Mouse (Mus musculus): ENCODE data around the gene Hist1h2bj. TPM values are rescaled to one million over a fixed set of nuclear protein-coding genes. Genes with fewer than 3 reads are reported as not detected.

Gene Hist1h2bj
- total RNA-seq (2021): 100 to 1,000 TPM; 117 to 122 TPM
- long read RNA-seq, experiment 1: 0 reads
- long read RNA-seq, experiment 2: 0 reads

DNA sequence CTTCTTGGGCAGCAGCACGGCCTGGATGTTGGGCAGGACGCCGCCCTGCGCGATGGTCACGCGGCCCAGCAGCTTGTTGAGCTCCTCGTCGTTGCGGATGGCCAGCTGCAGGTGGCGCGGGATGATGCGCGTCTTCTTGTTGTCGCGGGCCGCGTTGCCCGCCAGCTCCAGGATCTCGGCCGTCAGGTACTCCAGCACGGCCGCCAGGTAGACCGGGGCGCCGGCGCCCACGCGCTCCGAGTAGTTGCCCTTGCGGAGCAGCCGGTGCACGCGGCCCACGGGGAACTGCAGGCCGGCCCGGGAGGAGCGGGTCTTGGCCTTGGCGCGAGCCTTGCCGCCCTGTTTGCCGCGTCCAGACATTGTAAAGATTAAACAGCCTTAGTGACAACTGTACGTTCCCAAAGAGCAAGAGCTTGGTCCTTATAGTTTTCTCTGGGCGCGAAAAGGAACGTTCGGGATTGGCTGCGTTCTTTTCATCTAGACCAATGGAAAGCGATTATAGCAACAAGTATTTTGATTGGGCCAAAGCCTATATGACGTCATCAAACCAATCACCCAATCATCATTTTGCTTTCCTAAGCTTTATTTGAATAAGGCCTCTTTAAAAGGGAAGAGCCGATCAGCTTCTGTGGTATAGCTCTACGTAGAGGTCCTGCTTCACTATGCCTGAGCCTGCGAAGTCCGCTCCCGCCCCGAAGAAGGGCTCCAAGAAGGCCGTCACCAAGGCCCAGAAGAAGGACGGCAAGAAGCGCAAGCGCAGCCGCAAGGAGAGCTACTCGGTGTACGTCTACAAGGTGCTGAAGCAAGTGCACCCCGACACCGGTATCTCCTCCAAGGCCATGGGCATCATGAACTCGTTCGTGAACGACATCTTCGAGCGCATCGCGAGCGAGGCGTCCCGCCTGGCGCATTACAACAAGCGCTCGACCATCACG lies at the start of gene Hist1h2bj, which contains the start of gene Hist1h2ag:
Gene Hist1h2bj, plus strand, starts transcription at position 647 of the 935 bp plus-strand sequence.
Gene Hist1h2ag, minus strand, starts transcription at position 377 of the 935 bp plus-strand sequence.
- DNase-seq: peak; percentile 53

- no peak for DNase-seq
These were observed 48.9 kb upstream of the Hist1h2bj start for GRCm38 (mm10) chr13:21993957-21994738.

DNA sequence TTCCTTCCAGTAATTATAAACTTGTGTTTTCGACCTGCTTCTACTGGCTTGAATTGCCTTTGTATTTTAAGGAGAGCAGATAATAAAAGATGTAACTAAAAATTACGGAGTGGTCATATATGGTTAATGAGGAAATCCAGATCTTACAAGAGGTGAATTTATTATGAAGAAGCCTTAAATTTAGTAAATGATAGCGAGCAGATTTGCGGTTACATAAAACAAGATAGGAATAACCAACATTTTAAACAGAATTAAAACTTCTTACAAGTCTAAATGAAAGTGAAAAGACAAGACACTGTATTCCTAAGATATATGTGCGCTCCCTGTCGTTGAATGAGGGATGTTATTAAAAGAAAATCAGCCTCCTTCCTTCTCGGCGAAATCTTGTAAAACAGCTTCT lies 48.1 kb upstream of the Hist1h2bj start:
- DNase-seq: no peak

- DNase-seq: no peak
These were observed 47.6 kb upstream of the Hist1h2bj start for GRCm38 (mm10) chr13:21995331-21995914.

- DNase-seq: no peak
These were observed 46.7 kb upstream of the Hist1h2bj start for GRCm38 (mm10) chr13:21996101-21996839.

DNA sequence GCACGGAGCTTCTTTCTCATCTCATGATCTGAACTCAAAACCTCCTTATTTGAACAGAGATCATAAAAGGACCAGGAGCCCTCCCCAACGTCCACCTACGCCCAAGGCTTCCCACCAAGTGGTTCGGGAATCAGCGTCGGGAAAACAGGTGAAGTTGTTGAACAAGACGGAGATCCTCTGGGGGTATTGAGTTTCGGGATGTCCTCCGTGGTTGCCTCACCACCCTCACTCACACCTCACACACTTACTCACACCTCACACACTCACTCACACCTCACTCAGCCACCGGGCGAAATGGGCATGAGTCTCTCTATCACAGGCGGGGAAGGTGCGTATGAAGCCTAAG lies 46.2 kb upstream of the Hist1h2bj start:
- DNase-seq: no peak

DNA sequence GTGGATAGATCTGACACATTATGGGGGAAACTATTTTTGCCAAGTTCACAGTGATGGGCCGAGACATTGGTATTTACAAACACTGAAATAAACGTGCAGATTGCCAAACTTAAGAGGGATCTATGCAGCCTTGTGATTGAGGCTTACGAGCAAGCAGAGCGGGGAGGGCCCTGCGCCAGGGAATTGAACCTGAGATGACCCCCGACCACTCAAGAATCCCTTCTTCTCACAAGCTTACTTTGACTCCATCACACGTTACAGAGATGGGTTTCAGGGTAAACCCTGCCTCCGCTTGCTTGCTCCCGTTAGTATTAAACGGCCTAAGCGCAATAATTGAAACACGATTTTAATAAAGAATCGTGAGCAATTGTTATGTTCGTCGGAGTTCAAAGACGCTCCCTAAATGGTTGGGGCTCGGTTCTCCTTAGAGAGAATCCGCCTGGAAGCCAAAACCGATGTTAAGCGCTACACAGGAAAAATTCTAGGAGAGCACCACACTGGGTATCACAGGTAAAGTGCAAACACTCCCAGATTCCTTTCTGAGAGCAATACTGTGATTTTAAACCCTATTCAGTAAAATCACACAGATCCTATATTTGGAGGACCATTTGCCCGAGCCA lies 45.7 kb upstream of the Hist1h2bj start:
- DNase-seq: no peak

DNA sequence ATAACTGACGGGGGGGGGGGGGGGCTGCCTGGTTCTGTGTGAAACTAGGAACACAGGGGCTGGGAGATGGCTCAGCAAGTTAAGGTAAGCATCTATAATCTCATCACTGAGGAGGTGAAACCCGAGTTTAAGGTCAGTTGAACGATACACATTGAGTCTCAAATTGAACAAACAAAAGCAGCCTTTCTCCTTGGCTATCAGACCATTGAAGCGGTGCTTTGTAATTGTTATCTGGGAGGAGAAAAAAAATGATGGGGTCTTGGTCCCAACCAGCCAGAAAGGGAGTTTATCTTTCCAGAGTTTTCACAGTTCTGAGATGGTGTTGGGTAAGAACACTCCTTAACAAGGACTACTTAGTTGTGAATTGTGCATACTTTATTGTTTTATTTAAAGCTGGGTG lies 45.2 kb upstream of the Hist1h2bj start:
- no peak for DNase-seq

- no peak for DNase-seq
These were observed 44.6 kb upstream of the Hist1h2bj start for GRCm38 (mm10) chr13:21998412-21998811.

DNA sequence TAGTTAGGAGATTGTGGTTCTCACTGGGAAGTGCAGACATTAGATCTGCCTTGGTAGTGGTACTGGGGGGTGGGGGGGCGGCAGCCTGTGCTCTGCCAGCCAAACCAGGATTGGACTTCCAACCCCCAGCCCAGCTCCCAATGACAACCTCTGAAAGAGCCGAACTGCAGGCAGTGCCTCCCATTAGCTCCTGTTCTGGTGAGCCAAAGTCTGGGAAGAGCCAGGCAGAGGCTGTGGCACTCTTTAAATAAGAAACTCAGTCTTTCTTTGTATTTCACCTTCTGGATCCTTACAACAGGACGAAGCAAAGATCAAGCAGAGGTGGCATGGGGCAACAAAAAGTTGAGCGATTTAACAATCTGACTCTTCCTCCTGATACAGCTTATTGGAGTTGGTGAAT lies 43.9 kb upstream of the Hist1h2bj start:
- DNase-seq: no peak

DNA sequence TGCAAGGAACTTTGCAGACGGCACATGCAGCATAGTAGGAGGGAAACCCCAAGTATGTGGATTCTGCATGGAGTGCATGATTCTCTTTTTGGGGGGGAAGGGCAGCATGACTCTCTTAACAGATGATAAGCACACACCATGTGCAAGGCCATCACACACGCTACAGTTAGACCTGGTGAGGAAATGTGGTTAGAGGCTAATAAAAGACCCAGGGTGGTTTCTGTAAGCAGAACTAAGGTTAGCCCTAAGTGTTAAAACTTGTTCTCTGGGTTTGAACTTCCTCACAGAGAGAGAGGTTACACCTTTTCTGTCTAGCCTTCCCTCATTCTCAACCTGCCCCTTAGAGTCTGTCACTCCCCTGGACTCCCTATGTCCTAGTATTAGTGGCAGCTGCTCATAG lies 41.7 kb upstream of the Hist1h2bj start:
- DNase-seq: no peak

DNA sequence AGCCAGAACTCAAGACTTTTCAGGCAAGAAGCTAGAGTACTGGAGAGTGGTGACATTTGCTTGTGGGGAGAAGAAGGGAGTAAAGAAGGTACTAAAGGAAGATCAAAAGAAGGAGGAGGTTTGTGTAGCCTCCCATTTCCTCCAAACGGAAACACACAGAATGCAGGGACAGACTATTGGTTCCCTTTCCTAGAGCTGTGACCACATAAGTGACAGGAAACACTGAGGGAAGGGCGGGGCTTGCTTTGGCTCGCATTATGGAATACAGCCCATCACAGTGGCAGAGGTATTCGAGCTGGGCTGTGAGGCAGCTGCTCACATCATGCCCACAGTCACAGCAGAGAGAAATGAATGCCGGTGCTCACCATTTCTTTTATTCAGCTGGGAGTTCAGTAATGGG lies 41.2 kb upstream of the Hist1h2bj start:
- DNase-seq: no peak

DNA sequence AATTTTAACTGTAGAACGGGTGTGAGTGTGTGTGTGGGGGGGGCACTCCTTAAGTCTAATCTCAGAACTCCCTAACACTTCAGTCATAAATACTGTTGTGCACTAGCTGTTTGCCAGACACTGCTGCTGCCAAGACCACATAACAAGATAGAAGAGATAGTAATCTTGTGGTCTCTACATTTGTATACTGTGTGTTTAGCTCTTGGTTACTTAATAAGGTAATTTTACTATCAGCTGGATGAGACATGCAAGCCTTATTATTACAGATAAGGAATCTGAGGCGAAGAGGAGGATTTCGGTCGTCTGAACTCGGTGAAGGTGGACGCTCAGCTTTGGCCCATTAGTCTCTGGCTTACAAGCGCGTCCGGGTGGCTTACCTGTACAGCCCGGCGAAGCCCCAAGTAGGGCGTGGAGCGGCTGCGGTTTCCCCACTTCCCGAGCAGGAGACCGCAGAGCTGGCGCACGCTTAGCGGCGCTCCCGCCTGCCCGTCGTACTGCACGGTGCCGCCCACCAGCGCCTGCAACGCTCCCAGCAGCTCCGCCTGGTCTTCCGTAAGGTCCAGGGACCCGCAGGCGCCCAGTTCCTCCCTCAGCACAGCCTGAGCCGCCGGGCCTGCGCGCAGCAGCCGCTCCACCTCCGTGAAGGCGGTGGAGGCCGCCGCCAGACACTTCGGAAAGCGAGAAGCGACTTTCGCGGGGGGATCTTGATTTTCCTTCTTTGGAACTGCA lies 37.2 kb upstream of the Hist1h2bj start:
- peak; percentile 38 for DNase-seq

GRCm38 (mm10) chr13:22006334-22007120 lies 36.5 kb upstream of the Hist1h2bj start:
- DNase-seq: no peak

DNA sequence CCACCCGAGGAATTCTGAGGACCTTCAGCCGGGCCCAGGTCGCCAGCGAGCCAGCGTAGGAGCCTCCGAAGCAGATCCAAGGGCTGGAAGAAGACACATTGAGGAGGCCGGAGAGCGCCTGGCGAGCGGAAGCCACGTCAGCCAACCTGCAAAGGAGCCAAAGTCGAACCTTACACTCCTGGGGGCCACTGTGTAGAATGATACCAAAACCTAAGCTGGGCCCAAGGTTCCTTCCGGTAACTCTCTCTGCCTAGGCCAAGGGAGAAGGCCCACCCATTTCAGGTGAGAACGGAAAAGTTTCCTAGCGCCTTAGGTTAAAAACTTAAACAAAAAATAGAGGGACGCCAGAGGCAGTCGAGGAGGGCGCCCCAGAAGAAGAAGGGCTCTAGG lies 35.9 kb upstream of the Hist1h2bj start:
- DNase-seq: no peak

GRCm38 (mm10) chr13:22007872-22008271 lies 35.1 kb upstream of the Hist1h2bj start:
- no peak for DNase-seq

DNA sequence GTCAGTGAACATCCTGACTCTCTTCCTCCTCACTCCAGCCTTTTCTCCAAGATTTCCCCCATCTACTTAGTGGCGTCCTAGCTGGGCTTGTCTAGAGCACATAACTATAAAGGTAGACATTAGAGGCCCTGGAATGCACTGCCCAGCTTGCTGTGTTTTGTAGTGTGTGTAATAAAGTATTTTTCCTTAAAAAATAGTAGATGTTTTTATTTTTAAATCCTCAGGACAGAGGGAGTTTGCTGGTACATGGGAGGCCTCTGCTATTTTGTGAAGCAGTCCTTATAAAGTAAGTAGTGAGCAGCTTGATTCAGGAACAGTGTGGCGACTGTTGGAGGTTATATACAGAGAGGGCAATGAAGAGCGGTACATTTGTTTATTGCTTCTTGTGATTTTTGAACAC lies 34.3 kb upstream of the Hist1h2bj start:
- DNase-seq: no peak

GRCm38 (mm10) chr13:22009642-22010041 lies 33.4 kb upstream of the Hist1h2bj start, which contains the start of gene Prss16:
TSS of gene Prss16 (minus strand) at chr13:22009742.
- DNase-seq: no peak

- no peak for DNase-seq
These were observed 29.3 kb upstream of the Hist1h2bj start for GRCm38 (mm10) chr13:22013716-22014115.

DNA sequence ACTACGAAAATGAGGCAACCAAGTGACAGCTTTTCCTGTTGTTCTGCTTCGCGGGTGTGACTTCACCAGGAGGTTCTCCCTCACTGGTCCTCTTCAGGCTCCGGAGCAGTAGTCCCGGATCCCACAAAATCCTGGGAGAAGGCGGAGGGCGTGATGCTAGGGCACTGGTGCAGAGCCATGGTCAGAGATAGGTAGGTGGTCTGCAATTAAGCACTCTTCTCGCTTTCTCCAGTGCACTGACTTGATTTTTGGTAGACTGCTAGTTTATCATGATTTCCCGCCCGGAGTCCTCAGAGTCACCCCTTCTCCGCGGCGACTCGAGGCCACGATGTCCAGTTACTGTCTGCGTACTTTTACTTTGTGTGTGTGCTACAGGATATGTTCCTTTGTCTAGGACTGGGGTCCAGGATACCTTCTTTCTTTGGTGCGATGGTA lies 28.6 kb upstream of the Hist1h2bj start:
- DNase-seq: no peak
